Mouse (Mus musculus): ENCODE measurements around the gene Olah. TPM values are rescaled to one million over a fixed set of nuclear protein-coding genes. Genes with fewer than 3 reads are reported as not detected.

The Olah gene
- polyA plus RNA-seq, 1 experiment from 2014 or later: not detected

DNA sequence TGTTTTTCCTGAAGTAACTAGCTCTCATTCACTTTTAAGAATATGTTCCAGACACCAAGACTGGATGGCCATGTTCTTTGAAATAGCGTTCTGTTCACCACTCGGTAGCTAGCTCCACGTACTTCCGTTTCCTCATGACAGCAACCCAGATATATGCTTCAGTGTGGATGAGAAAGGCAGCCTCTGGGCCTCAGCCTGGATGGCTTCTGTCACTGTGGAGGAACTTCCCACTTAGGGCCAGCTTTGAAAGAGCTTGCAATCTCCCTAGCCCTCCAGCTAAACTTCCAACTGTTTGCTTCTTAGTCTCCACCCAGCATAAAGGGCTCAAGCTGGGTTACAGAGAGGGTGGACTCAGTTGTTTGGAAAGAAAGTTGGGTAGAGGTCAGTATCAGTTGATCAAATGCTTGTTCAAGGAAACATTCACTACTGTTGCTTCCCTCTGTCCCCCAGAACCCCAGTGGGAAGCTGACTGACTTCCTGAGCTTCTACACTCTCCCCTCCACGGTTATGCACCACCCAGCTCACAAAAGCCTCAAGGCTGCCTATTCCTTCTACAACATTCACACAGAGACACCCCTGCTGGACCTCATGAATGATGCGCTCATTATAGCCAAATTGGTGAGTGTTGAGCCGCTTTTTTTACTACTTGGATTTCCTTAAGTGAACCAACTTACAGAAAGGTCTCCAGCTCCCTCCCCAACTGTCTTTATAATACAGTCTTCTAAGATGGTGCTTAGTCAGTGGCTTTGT lies 72.5 kb downstream of the Olah start:
- Histone ChIP-seq H3K36me3 (ENCODE audit: control insufficient read depth, insufficient read depth, low read length) (peaks cover 34% of the 10 kb centered on the region), H3K27me3 (ENCODE audit: control insufficient read depth, insufficient read depth, low read length) (no peaks in the 10 kb centered on the region), H3K9me3 (ENCODE audit: control insufficient read depth, low read depth, low read length) (no peaks in the 10 kb centered on the region), H3K4me2 (replicated peaks; ENCODE audit: low read depth, low read length) (no peak overlapping the region), H3K4me3 (ENCODE audit: low read depth, low read length) (no peak overlapping the region), H3K9ac (replicated peaks; ENCODE audit: low read depth, low read length) (no peak overlapping the region), H3K4me1 (ENCODE audit: control insufficient read depth, insufficient read depth, low read length) (no peaks in the 10 kb centered on the region), H3K27ac (ENCODE audit: low read length) (no peak overlapping the region)
- 92% methylated on average over 7 of the region's 7 CpGs for WGBS
- ATAC-seq (ENCODE audit: insufficient number of reproducible peaks, insufficient read depth, low FRiP score, low read depth): no peak

DNA sequence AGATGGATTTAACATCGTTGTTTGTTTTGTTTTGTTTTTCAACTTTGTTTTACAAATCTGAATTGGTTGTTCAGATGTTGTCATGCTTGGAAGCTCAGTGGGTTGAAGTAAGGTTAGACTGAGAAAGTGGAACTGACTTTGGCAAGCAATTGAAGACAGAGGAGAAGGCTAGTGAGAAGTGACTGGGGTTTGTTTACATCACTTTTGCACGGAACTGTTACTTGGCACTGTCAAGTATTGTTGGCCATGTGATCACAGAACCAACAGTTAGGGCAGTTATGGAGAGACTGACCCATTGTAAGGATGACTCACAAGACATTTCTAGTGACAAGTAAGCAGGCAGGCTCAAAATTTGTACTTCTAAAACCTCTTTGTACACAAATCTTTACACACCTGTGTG lies 73.9 kb downstream of the Olah start:
- H3K36me3 ChIP-seq (ENCODE audit: control insufficient read depth, insufficient read depth, low read length): peaks cover 22% of the 10 kb centered on the region

DNA sequence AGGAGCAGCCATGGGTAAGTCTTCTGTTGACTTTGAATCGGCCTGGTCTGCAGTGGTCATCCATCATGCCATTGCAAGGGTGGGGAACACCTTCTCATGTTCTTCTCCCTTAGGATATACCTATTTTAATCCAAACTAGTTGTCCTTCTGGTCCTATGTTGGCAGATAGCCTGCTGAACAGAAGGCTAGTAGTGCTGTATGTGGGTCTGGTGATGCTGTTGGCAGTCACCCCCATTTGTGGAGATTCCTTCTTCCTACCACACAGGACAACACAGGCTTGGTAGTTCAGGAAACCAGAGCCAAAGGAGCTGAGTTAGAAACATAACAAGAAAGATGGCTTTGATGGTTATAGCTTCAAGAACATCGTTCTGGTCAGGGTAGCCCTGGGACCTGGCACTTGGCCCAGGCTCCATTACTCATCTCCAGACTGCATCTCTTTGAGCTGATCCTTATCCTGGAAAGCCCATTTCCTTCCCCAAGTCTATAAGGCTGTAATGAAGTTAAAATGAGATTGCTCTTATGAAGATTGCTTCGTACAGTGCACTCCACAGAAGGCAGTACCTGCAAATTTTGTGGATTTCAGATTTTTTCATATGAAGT lies 91.5 kb downstream of the Olah start:
- Histone ChIP-seq H3K4me2 (replicated peaks; ENCODE audit: low read depth, low read length) (no peak overlapping the region), H3K27ac (ENCODE audit: low read length) (no peak overlapping the region), H3K4me1 (ENCODE audit: control insufficient read depth, insufficient read depth, low read length) (no peaks in the 10 kb centered on the region), H3K9me3 (ENCODE audit: control insufficient read depth, low read depth, low read length) (no peaks in the 10 kb centered on the region), H3K27me3 (ENCODE audit: control insufficient read depth, insufficient read depth, low read length) (no peaks in the 10 kb centered on the region), H3K4me3 (ENCODE audit: low read depth, low read length) (no peak overlapping the region), H3K9ac (replicated peaks; ENCODE audit: low read depth, low read length) (no peak overlapping the region), H3K36me3 (ENCODE audit: control insufficient read depth, insufficient read depth, low read length) (peaks cover 6% of the 10 kb centered on the region)
- no peak for ATAC-seq (ENCODE audit: insufficient number of reproducible peaks, insufficient read depth, low FRiP score, low read depth)
- WGBS: 54% methylated on average over 3 of the region's 3 CpGs

More for the DNA sequence above, 73.9 kb downstream of the Olah start:
- WGBS: 75% methylated on average over 2 of the region's 2 CpGs
- no peak overlapping the region for H3K27ac ChIP-seq (ENCODE audit: low read length)
- no peaks in the 10 kb centered on the region for H3K27me3 ChIP-seq (ENCODE audit: control insufficient read depth, insufficient read depth, low read length)
- ATAC-seq (ENCODE audit: insufficient number of reproducible peaks, insufficient read depth, low FRiP score, low read depth): no peak
- no peak overlapping the region for H3K4me3 ChIP-seq (ENCODE audit: low read depth, low read length)
- no peak overlapping the region for H3K9ac ChIP-seq (replicated peaks; ENCODE audit: low read depth, low read length)
- H3K4me1 ChIP-seq (ENCODE audit: control insufficient read depth, insufficient read depth, low read length): no peaks in the 10 kb centered on the region
- no peaks in the 10 kb centered on the region for H3K9me3 ChIP-seq (ENCODE audit: control insufficient read depth, low read depth, low read length)
- H3K4me2 ChIP-seq (replicated peaks; ENCODE audit: low read depth, low read length): no peak overlapping the region

DNA sequence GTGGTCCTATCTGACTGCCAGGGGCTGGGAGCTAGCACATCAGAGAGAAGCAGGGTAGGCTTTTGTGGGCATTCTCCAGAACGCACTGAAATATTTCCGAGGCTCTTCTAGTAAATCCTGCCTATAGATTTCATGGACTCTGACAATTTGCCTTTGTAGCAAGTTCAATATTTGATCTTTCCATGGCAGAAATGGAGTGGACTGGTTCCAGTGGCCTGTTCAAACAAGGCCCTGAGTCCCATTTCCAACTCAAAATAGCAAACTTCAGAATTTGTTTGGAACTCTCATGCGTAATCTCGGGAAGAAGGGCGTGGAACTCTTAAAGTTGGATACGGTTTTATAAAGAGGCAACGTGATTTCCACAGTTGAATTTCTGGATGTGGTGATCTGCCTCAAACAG lies 101.2 kb downstream of the Olah start:
- Histone ChIP-seq H3K27ac (ENCODE audit: low read length) (no peak overlapping the region), H3K9me3 (ENCODE audit: control insufficient read depth, low read depth, low read length) (no peaks in the 10 kb centered on the region), H3K4me2 (replicated peaks; ENCODE audit: low read depth, low read length) (no peak overlapping the region), H3K9ac (replicated peaks; ENCODE audit: low read depth, low read length) (no peak overlapping the region), H3K36me3 (ENCODE audit: control insufficient read depth, insufficient read depth, low read length) (no peaks in the 10 kb centered on the region), H3K4me3 (ENCODE audit: low read depth, low read length) (no peak overlapping the region), H3K4me1 (ENCODE audit: control insufficient read depth, insufficient read depth, low read length) (no peaks in the 10 kb centered on the region), H3K27me3 (ENCODE audit: control insufficient read depth, insufficient read depth, low read length) (no peaks in the 10 kb centered on the region)
- 69% methylated on average over 7 of the region's 7 CpGs for WGBS
- ATAC-seq (ENCODE audit: insufficient number of reproducible peaks, insufficient read depth, low FRiP score, low read depth): no peak

DNA sequence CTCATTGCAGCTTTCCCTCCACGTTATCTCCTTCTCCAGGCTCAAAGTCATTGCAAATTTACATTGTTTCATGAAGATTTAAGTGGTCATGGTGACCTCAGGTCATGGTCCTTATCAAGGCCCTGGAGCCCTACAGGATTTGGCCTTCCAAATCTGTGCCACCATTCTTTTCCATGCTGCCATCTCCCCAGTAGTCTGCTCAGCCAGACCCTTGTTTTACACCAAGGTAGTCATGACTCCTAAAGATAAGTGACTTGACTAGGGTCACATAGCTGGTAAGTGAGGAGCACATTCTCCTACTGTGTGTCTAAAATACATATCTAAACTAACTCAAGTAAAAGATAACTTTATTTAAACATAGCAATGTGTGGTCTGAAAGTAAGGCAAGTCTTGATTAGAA lies 104.8 kb downstream of the Olah start:
- no peak for ATAC-seq (ENCODE audit: insufficient number of reproducible peaks, insufficient read depth, low FRiP score, low read depth)
- Histone ChIP-seq H3K4me1 (ENCODE audit: control insufficient read depth, insufficient read depth, low read length) (no peaks in the 10 kb centered on the region), H3K36me3 (ENCODE audit: control insufficient read depth, insufficient read depth, low read length) (no peaks in the 10 kb centered on the region), H3K9me3 (ENCODE audit: control insufficient read depth, low read depth, low read length) (no peaks in the 10 kb centered on the region), H3K27ac (ENCODE audit: low read length) (no peak overlapping the region), H3K27me3 (ENCODE audit: control insufficient read depth, insufficient read depth, low read length) (no peaks in the 10 kb centered on the region), H3K4me3 (ENCODE audit: low read depth, low read length) (no peak overlapping the region), H3K9ac (replicated peaks; ENCODE audit: low read depth, low read length) (no peak overlapping the region), H3K4me2 (replicated peaks; ENCODE audit: low read depth, low read length) (no peak overlapping the region)
- WGBS: 69% methylated on average over 1 of the region's 1 CpGs

Other genes starting within 250 kb of the Olah start
- gene Nmt2, start 113.0 kb downstream of the Olah start, polyA plus RNA-seq (2014; fragmentation: Nextera tagmentation; extraction: Ambion mirVana): 49.5 and 49.8 TPM in 2 replicates
- 23.3 and 25.4 TPM in 2 replicates for gene Rpp38, start 64.6 kb downstream of the Olah start, polyA plus RNA-seq (2014; fragmentation: Nextera tagmentation; extraction: Ambion mirVana)
- gene Acbd7, start 61.0 kb downstream of the Olah start, polyA plus RNA-seq (2014; fragmentation: Nextera tagmentation; extraction: Ambion mirVana): 1.1 and 1.4 TPM in 2 replicates
- not detected in 2 replicates for gene Meig1, start 25.4 kb upstream of the Olah start, polyA plus RNA-seq (2014; fragmentation: Nextera tagmentation; extraction: Ambion mirVana)
- 6.4 and 9.6 TPM in 2 replicates for gene Dclre1c, start 26.9 kb upstream of the Olah start, polyA plus RNA-seq (2014; fragmentation: Nextera tagmentation; extraction: Ambion mirVana)
- 16.8 and 17.9 TPM in 2 replicates for gene Suv39h2, start 77.8 kb upstream of the Olah start, polyA plus RNA-seq (2014; fragmentation: Nextera tagmentation; extraction: Ambion mirVana)
- gene Gm45902, start 115.6 kb upstream of the Olah start, polyA plus RNA-seq (2014; fragmentation: Nextera tagmentation; extraction: Ambion mirVana): 4.8 and 6.8 TPM in 2 replicates
- 103 TPM in 2 replicates for gene Hspa14, start 115.6 kb upstream of the Olah start, polyA plus RNA-seq (2014; fragmentation: Nextera tagmentation; extraction: Ambion mirVana)
- gene Cdnf, start 115.8 kb upstream of the Olah start, polyA plus RNA-seq (2014; fragmentation: Nextera tagmentation; extraction: Ambion mirVana): 0.10 and 0.62 TPM in 2 replicates
- 55.4 and 59.2 TPM in 2 replicates for gene Fam107b, start 173.3 kb upstream of the Olah start, polyA plus RNA-seq (2014; fragmentation: Nextera tagmentation; extraction: Ambion mirVana)